Mouse (Mus musculus) brain, adult 2 months (tissue): ENCODE results near the gene Gm1043.

Experiments used
- DNase-seq: peaks from one replicate; pipeline ENCODE4 v3.0.0; 2011; ENCODE audit warnings: low read depth, low spot score

Gm1043 gene

DNA sequence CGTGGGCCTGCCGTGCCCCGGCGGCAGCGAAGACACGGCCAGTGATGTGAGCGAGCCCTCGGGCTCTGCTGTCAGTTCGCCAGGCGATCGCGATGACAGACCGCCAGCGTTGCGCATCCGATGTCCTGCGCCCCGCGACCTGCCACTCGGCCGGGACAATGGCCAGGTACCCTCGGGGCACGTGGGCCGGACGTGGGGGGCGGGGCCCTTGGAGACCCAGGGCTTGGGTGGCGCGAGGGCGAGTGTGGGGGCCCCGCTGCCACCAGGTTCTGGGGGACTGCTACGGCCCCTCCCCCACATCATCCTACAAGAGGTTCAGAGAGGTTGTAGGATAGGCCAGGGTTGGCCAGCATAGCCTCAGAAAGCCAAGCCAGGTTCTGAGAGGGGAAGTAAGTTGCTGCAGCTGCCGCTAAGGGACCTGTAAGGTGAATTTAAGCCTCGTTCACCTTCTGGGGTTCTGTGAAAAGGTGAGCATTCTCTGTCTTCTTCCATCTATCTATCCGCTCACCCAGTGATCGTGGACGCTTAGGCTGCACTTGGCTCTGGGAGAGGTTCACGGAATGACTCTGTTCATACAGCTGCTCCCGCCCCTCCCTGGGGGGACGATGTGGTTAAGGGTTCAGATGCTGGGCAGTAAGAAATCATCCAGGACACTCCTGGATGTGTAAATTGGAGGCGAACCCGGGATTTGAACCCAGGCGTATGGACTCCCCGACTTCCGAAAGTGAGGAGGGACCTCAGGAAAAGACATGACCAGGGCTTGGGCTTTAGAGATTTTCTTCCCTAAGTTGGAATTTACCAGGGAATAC, 157.4 kb downstream of the Gm1043 start:
- DNase-seq, result no peak

- peak; percentile 69 for DNase-seq
Measured at GRCm38 (mm10) chr5:37243169-37243886, 158.2 kb downstream of the Gm1043 start.

- DNase-seq, result peak; percentile 95
Measured at GRCm38 (mm10) chr5:37244161-37244560, 159.0 kb downstream of the Gm1043 start.

GRCm38 (mm10) chr5:37244666-37245242, 159.6 kb downstream of the Gm1043 start:
- DNase-seq, result no peak

- peak; percentile 94 for DNase-seq
Measured at GRCm38 (mm10) chr5:37245651-37246050, 160.5 kb downstream of the Gm1043 start.

DNA sequence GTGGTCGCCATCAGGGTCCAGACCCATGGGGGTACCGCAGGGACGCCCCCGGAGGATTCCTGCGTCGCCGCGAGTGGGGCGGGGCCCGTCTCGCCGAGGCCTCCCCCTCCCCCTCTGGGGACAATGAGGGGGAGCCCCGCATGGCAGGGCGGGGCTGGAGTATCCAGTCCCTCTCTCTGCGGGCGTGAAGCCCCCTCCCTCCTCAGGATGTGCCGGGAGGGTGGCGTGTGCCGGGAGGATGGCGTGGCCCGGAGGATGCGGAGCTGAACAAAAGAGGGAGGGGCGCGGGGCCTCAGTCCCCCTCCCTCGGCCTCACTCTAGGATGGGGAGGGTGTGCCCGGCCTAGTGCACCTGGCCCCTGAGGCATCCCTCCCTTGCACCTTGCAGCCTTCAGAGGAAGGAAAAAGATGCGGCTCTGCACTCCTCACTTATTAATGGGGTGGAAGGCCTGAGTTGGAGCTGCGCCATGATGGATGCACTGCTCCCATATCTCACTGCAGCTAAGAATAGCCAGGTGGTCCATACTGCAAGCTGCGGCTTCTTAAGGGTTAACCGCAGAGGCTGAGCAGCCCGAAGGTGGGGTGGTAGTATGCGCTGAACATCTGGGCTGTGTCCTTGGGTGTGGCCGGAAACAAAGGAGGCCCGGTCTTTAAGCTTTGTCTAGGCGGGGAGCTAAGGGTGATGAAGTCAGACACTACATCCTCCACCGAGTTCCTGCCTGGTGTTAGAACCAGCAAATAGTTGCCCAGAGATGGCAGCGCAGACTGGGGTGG, 161.2 kb downstream of the Gm1043 start:
- no peak for DNase-seq

- peak; percentile 97 for DNase-seq
Measured at GRCm38 (mm10) chr5:37247456-37247855, 162.3 kb downstream of the Gm1043 start.

GRCm38 (mm10) chr5:37248870-37249269, 163.7 kb downstream of the Gm1043 start:
- no peak for DNase-seq

DNA sequence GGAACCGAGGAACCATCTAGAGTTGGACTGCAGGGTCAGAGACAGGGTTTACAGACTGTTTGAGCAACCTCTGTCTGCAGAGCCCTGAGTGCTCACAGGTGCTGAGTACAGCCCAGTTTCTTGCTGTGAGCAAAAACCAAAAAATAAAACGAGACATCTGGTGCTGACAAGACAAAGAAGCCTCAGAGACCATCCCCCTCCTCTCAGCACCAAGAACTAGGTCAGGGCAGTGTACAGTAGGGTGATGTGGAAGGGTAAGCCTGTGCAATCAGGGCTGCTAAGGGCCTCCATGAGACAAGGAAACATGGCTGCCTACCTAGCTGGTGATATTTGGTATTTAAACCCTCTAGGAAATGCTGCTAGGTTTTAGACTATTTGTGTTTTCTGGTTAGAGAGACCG, 166.4 kb downstream of the Gm1043 start:
- no peak for DNase-seq

DNA sequence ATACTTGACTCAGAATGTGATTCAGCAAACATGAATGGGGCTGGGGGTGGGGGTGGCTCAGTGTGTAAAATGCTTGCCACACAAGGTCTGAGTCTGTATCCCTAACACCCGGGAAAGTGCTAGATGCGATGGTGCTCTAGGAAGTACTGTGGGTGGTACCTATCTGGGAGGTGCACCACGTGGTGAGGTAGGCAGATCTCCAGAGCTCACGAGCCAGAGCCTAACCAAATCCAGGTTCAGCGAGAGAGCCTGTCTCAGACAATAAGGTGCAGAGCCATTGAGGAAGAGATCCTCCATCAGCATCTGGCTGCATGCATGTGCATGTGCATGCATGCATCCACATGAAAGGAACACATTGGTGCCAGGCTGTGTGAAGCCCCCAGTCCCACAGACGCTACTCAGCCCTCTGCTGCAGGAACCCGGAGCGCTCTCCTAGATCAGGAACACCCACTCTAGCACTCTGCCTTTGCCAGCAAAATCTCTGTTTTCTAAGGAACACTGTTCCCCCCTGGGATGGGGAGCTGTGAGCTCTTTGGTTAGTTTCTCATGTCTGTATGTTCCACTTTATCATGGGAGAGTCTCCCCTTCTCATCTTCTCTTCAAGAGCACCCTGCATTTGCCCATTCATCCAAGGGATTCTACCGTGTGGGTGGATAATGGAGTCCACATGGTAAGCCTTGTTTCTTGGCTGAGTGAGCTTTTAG, 167.1 kb downstream of the Gm1043 start:
- peak; percentile 91 for DNase-seq

DNA sequence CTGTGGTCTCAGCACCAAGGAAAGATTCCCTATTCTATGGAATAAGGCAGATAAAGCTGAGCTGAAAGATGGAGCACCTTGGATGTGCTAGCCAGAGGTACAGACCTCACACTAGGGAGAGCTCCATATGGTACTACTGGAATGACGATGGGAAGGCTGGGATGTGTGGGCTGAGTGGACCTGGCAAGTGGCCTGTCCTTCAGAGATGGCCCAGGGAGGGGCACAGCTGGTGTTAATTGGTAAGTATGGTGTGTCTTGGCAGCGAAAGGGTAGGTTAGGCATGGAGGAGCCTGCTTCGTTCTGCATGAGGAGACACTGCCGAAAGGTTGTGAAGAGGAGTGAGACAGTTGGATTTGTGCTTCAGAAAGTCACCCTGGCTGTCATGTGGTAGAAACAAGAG, 169.4 kb downstream of the Gm1043 start:
- peak; percentile 74 for DNase-seq

DNA sequence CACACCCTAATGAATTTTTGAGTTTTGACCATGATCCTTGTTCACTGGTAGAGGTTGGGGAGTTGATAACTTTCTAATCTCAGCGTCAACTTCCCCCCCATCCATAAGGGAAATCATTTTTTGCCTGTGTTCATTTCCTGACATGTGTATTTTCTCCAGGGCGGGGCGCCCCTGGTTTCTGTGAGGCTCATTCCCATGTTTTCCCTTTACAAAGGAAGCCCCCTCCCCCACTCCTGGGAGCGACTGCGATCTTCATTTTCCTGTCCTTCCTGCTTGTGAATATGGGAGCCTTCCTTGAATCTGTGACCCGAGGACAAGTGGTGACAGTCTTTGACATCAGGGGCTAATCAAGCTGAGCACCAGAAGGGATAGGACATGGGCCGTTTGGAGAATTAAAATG, 171.7 kb downstream of the Gm1043 start:
- no peak for DNase-seq

DNA sequence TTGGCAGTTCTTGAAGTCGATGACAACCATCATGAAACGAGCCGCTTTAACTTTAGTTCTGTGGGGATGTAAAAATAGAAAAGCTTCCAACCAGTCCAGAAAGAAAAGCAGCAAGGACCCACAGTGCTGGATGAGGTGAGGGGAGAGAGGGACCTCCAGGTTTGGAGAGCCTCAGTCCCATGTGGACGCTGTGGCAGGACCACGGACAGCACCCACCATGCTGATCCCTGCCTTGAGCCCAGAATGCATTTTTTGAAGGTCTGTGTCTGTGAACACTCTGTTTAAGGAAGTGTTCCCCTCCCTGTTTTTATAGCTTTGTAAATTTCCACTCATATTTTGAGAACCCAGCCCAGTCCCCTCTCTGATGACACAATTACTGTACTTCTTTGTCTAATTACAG, 172.1 kb downstream of the Gm1043 start:
- DNase-seq, result peak; percentile 43

GRCm38 (mm10) chr5:37261734-37262133, 176.6 kb downstream of the Gm1043 start:
- DNase-seq, result peak; percentile 89

DNA sequence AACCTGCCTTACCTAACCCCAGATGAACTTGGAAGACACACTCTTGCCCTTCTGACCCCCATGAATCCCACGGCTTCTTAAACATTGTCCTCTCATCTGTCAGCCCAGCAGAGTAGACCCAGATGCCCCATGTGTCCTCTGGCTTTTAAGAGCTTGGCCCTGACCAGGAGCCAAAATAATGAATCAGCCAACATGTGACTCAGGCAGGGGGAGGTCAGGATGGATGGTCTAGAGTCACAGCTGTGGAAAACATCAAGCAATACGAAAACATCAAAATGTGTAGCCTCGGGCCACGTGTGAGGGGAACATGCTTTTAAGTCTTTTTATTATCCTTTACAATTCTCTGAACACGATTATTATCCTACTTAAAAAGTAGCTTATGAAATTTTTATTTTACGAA, 178.6 kb downstream of the Gm1043 start:
- peak; percentile 72 for DNase-seq
